Mouse (Mus musculus) cortical plate, adult 2 months (tissue): ENCODE measurements around the gene Tcf21.

Source experiments
- CTCF ChIP-seq: fragments of 200-500 bp; IDR thresholded peaks from 2 replicates; pipeline ENCODE4 v1.5.1; 2011; ENCODE audit warnings: mild to moderate bottlenecking, control low read depth, low read length; ENCODE audit not compliant: insufficient read depth; ENCODE audit errors: extremely low read depth
- POLR2A ChIP-seq: fragments of 200-500 bp; IDR thresholded peaks from 2 replicates; pipeline ENCODE4 v1.6.1; 2011; ENCODE audit warnings: mild to moderate bottlenecking, low read length, control low read depth; ENCODE audit not compliant: insufficient read depth; ENCODE audit errors: extremely low read depth

DNA sequence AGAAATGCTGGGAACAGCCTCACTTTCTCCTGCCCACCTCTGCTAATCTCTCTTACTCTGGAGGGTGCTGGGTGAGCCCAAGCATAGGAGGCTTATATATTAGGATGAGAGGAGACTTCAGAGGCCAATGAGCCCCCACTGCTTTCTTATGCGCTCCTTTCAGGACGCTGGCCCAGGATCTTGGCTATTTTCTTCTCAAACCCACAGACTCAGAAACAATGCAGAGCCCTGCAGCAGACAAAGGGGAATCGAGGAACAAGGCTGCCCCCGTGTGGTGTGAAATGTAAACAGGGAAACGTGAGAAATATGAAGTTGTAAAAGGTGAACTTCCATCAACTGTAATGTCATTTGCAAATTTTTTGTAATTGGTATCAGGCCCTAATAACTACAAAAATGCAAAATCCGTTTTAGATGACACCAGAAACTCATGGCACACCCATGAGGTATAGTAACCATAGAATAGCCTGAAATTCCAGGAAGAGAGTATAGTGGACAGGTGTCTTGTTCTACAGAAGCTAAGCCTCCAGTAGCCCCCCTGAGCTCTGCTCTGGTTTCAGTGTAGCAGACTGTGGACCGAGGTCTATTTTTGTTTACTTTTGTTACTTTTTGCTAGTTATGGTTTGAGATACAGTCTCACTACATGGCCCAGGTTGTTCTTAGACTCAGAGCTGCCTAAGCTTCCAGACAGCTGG is 43.8 kb downstream of the Tcf21 start:
- peak; percentile 73 for TF ChIP-seq CTCF
- TF ChIP-seq POLR2A = no peak
